Mouse (Mus musculus) midbrain, postnatal 0 days (tissue): ENCODE data around the gene Crybg3. TPM values are rescaled to one million over a fixed set of nuclear protein-coding genes. Genes with fewer than 3 reads are reported as not detected.

Source experiments
- ATAC-seq: fragments of 200-750 bp; cut with Nextera tagmentation; 2 replicates; pipeline ENCODE4 v1.8.0; 2017; ENCODE audit warnings: moderate number of reproducible peaks, mild to moderate bottlenecking, moderate TSS enrichment, moderate library complexity; ENCODE audit not compliant: low FRiP score
- DNase-seq: peaks from one replicate; pipeline ENCODE4 v3.0.0-alpha.2; 2015; ENCODE audit warnings: low spot score
- H3K27ac ChIP-seq: fragments of 300-500 bp; sonication (generic); 2 replicates; pipeline ENCODE4 v1.5.1; 2014; ENCODE audit warnings: low read depth, mild to moderate bottlenecking, low read length, mixed read lengths
- H3K27me3 ChIP-seq: fragments of 300-500 bp; sonication (generic); 2 replicates; pipeline ENCODE4 v1.6.1; 2014; ENCODE audit warnings: low read length, control low read depth, mixed read lengths; ENCODE audit not compliant: insufficient read depth
- H3K36me3 ChIP-seq: fragments of 300-500 bp; sonication (generic); 2 replicates; pipeline ENCODE4 v1.6.1; 2014; ENCODE audit warnings: low read length, control low read depth, mixed read lengths; ENCODE audit not compliant: insufficient read depth
- H3K4me1 ChIP-seq: fragments of 300-500 bp; sonication (generic); 2 replicates; pipeline ENCODE4 v1.6.1; 2014; ENCODE audit warnings: mild to moderate bottlenecking, control low read depth, antibody characterized with exemption, low read length, mixed read lengths; ENCODE audit not compliant: insufficient read depth
- H3K4me2 ChIP-seq: fragments of 300-500 bp; sonication (generic); 2 replicates; pipeline ENCODE4 v1.6.1; 2014; ENCODE audit warnings: low read depth, mild to moderate bottlenecking, low read length, mixed read lengths; ENCODE audit not compliant: poor library complexity, severe bottlenecking
- H3K4me3 ChIP-seq: fragments of 300-500 bp; sonication (generic); 2 replicates; pipeline ENCODE4 v1.5.1; 2014; ENCODE audit warnings: low read depth, mild to moderate bottlenecking, low read length, moderate library complexity
- H3K9ac ChIP-seq: fragments of 300-500 bp; sonication (generic); replicated peaks from 2 replicates; pipeline ENCODE4 v1.6.1; 2014; ENCODE audit warnings: mild to moderate bottlenecking, low read length, moderate library complexity, mixed read lengths; ENCODE audit not compliant: poor library complexity, severe bottlenecking
- H3K9me3 ChIP-seq: fragments of 300-500 bp; sonication (generic); 2 replicates; pipeline ENCODE4 v1.6.1; 2016; ENCODE audit warnings: low read length, control low read depth
- CTCF ChIP-seq: IDR thresholded peaks from 2 replicates; pipeline ENCODE4 v1.5.1; 2016; ENCODE audit warnings: antibody characterized with exemption, mild to moderate bottlenecking
- WGBS: fragments of 180-500 bp; shearing (Covaris S2); extraction: QIAGEN DNeasy Blood & Tissue Kit; methylation state at CpG from one replicate; pipeline ENCODE4 v1.1.7; 2014; 5-methylcytosine and 5-hydroxymethylcytosine counted together
- polyA plus RNA-seq: library from polyadenylated mRNA; unstranded; fragments of >200 nt; fragmentation: Nextera tagmentation; extraction: Ambion mirVana; gene quantifications from 2 replicates; pipeline ENCODE4 v1.2.1, GENCODE M21; 2015
- total RNA-seq: library from RNA; depleted of rRNA; stranded (reverse); fragments of >200 nt; gene quantifications from 2 replicates; pipeline ENCODE4 v1.2.3, GENCODE M21; 2014

Crybg3 gene
- total and polyA plus RNA-seq, 2 experiments from 2014 or later: 1.1 to 4.0 TPM

DNA sequence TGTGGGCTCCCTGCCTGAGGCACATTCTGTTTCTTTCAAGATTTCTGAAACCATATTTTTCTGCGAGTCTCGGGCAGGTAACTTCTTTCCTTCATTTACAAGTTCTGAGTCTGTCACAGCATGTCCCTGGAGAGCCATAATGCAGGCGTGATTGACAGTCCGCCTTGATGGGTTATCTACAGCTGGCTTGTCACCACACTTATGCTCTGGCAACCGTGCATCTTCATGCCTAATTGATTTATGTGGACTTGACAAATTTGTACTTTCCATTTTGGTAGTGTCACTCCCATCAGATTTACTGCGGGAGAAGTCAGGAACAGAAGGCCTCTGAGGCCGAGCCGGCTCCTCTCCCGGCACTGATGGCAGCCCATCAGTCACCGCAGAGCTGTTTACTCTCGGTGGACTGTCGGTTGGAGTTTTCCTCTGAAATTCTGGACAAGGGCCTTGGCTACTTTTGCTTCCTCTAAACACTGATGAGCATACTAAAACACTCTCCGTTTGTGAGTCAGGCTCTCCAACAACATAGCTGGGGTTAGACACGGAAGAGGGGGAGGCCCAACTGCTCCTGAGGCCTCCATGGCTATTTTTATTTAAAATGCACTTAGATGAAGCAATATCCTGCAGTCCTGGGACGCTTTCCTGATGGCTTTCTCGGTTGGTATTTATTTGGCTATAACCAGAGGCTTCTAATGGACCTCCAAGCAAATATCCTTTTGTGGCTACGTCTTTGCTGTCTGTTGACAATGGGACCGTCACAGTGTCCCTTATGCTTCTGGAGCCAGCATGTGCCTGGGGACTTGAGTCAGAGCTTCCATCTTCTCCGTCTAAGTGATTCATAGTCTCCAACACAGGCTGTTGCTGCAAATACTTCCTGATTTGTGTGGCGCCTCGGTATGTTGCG lies 41.2 kb downstream of the Crybg3 start:
- no peaks in the 10 kb centered on the region for H3K4me1 ChIP-seq
- H3K4me3 ChIP-seq: no peak overlapping the region
- DNase-seq (no peak), ATAC-seq (no peak)
- H3K9ac ChIP-seq: no peak overlapping the region
- H3K4me2 ChIP-seq: no peak overlapping the region
- no peaks in the 10 kb centered on the region for H3K9me3 ChIP-seq
- H3K27me3 ChIP-seq: no peaks in the 10 kb centered on the region
- 85% methylated on average over 22 of the region's 22 CpGs for WGBS
- H3K36me3 ChIP-seq: no peaks in the 10 kb centered on the region
- no peak for TF ChIP-seq CTCF
- H3K27ac ChIP-seq: no peak overlapping the region

DNA sequence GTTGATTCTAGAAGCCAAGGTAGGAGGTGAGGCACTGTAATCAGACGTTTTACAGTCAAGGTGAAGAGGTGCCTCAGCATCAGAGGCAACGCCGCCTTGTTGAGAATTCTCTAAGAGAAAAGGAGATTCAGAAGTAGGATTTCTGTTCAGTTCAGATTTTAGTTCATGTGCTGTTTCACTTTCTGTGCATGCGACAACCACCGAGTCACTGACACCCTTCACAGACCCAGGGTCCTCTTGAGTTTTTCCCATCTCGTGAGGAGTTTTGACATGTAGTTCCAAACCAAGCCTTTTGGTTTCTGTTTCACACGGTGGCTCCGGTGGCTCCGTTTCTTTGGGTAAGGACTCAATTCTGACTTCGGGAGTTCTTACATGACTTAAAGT lies 41.9 kb downstream of the Crybg3 start:
- DNase-seq (no peak), ATAC-seq (no peak)
- Histone ChIP-seq H3K4me2 (no peak overlapping the region), H3K9ac (no peak overlapping the region), H3K4me3 (no peak overlapping the region), H3K27me3 (no peaks in the 10 kb centered on the region), H3K36me3 (no peaks in the 10 kb centered on the region), H3K9me3 (no peaks in the 10 kb centered on the region), H3K4me1 (no peaks in the 10 kb centered on the region), H3K27ac (no peak overlapping the region)
- WGBS: 92% methylated on average over 10 of the region's 10 CpGs
- no peak for TF ChIP-seq CTCF

DNA sequence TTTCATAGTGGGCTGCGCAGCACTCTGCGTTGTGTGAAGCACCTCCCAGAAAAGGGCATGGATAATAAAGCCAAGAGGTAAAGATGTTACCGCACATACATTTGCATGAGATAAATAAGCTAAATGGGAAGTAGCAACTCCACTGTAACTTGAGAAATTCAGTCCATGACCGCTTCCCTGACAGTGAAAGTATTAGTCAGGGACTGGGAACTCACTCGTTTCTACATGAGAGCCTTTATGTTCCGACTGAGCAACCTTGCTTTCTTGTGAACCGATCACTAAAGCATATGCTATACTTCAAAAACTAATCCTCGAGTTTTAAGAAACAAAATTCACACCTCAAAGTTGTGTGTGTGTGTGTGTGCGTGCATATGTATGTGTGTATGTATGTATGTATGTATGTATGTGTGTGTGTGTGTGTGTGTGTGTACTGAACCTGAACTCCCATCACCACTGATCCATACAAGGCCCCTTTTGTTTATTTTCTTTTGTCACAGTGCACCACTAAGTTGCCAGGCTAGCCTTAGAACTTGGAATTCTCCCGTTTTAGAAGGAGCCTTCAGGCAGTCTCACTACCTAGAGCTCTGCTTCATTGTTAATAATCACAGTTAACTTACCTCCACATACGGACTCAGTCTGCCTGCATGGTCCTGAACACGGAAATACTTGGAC lies 47.2 kb downstream of the Crybg3 start:
- TF ChIP-seq CTCF: no peak
- H3K27me3 ChIP-seq: no peaks in the 10 kb centered on the region
- H3K36me3 ChIP-seq: no peaks in the 10 kb centered on the region
- DNase-seq (no peak), ATAC-seq (no peak)
- H3K4me2 ChIP-seq: no peak overlapping the region
- WGBS: 84% methylated on average over 12 of the region's 12 CpGs
- no peak overlapping the region for H3K4me3 ChIP-seq
- H3K27ac ChIP-seq: no peak overlapping the region
- H3K4me1 ChIP-seq: no peaks in the 10 kb centered on the region
- H3K9ac ChIP-seq: no peak overlapping the region
- H3K9me3 ChIP-seq: no peaks in the 10 kb centered on the region

DNA sequence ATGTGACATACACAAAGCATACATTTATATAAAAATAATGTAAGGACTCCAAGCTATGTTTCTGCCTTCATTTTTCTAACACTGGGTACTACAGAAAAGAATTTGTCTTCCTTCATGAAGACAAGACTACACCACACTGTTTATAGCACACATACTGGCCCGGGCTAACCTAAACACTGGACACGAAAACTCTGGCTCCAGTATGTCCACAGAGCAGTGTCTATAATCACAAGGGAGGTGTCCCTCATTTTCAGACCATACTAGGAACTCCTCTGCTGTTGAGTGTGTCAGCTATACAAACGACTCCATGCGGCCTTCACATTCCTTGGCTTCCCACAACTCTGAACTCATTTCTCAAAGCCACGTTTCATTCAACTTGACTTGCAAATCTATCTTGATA lies 49.3 kb downstream of the Crybg3 start:
- WGBS: 88% methylated on average over 5 of the region's 5 CpGs

DNA sequence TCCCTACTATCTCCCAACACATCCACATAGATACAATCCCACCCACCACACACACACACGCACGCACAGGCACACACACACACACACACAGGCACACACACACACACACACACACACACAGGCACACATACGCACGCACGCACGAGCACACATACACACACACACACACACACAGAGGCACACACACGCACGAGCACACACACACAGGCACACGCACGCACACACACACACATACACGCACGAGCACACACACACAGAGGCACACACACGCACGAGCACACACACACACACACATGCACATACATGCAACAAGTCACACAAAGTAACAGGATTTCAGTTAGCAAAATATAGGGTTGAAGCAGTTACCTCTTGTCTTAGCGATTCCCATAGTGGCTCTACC lies 51.1 kb downstream of the Crybg3 start:
- peaks cover 5% of the 10 kb centered on the region for H3K4me1 ChIP-seq
- no peak overlapping the region for H3K27ac ChIP-seq
- WGBS: 91% methylated on average over 15 of the region's 15 CpGs
- TF ChIP-seq CTCF: no peak
- no peaks in the 10 kb centered on the region for H3K27me3 ChIP-seq
- no peak overlapping the region for H3K4me2 ChIP-seq
- ATAC-seq (peak; percentile 64), DNase-seq (no peak)
- no peaks in the 10 kb centered on the region for H3K9me3 ChIP-seq
- H3K36me3 ChIP-seq: no peaks in the 10 kb centered on the region
- H3K4me3 ChIP-seq: no peak overlapping the region
- no peak overlapping the region for H3K9ac ChIP-seq

More for the DNA sequence above, 49.3 kb downstream of the Crybg3 start:
- TF ChIP-seq CTCF: no peak
- H3K4me3 ChIP-seq: no peak overlapping the region
- H3K4me2 ChIP-seq: no peak overlapping the region
- no peaks in the 10 kb centered on the region for H3K9me3 ChIP-seq
- DNase-seq (no peak), ATAC-seq (no peak)
- no peak overlapping the region for H3K27ac ChIP-seq
- no peak overlapping the region for H3K9ac ChIP-seq
- H3K36me3 ChIP-seq: no peaks in the 10 kb centered on the region
- H3K4me1 ChIP-seq: peaks cover 5% of the 10 kb centered on the region
- no peaks in the 10 kb centered on the region for H3K27me3 ChIP-seq

DNA sequence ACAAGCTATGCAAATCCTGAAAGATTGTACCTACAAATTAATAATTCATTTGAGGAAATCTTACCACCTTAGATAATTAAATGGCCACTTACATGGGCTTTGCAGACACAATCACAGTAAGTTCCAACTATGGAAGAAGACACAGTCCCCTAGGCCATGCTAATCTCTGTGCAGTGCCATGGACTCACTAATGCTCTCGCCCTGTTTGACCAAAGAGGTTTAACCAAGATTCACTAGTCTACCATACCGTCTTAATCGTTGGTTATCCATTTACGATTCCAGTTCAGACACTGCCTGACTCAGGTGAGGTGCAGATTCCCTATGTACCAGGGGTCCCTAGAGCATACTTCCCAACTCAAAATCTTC lies 52.2 kb downstream of the Crybg3 start:
- ATAC-seq: 0 out of 2 replicates have a peak, but pooled peaks have one; percentile 8
- H3K4me3 ChIP-seq: no peak overlapping the region
- H3K36me3 ChIP-seq: no peaks in the 10 kb centered on the region
- no peak overlapping the region for H3K4me2 ChIP-seq
- WGBS: 85% methylated on average over 4 of the region's 4 CpGs
- H3K4me1 ChIP-seq: peaks cover 5% of the 10 kb centered on the region
- no peak for TF ChIP-seq CTCF
- no peak for DNase-seq
- no peak overlapping the region for H3K9ac ChIP-seq
- H3K27ac ChIP-seq: no peak overlapping the region
- no peaks in the 10 kb centered on the region for H3K27me3 ChIP-seq
- H3K9me3 ChIP-seq: no peaks in the 10 kb centered on the region
